Mouse (Mus musculus): ENCODE measurements around the gene Stxbp4. TPM values are rescaled to one million over a fixed set of nuclear protein-coding genes. Genes with fewer than 3 reads are reported as not detected.

The Stxbp4 gene
- polyA plus RNA-seq, 1 experiment from 2014 or later = 37.4 TPM

GRCm38 (mm10) chr11:90632480-90632879, 5.4 kb downstream of the Stxbp4 start:
- DNase-seq (ENCODE audit: low spot score) = no peak
- 94% methylated on average over 2 of the region's 2 CpGs for WGBS
- no peak overlapping the region for H3K4me3 ChIP-seq

GRCm38 (mm10) chr11:90627751-90628150, 10.1 kb downstream of the Stxbp4 start:
- 86% methylated on average over 1 of the region's 1 CpGs for WGBS
- Histone ChIP-seq H3K36me3 (peaks cover 17% of the 10 kb centered on the region), H3K27me3 (ENCODE audit: low read depth, poor library complexity, severe bottlenecking) (no peaks in the 10 kb centered on the region), H3K4me3 (no peak overlapping the region), H3K9me3 (replicated peaks) (no peaks in the 10 kb centered on the region), H3K4me1 (no peaks in the 10 kb centered on the region), H3K27ac (no peak overlapping the region)
- DNase-seq (ENCODE audit: low spot score) = no peak

More at GRCm38 (mm10) chr11:90632480-90632879, 5.4 kb downstream of the Stxbp4 start:
- Histone ChIP-seq H3K9me3 (replicated peaks) (no peaks in the 10 kb centered on the region), H3K27ac (no peak overlapping the region), H3K36me3 (peaks cover 23% of the 10 kb centered on the region), H3K27me3 (ENCODE audit: low read depth, poor library complexity, severe bottlenecking) (no peaks in the 10 kb centered on the region), H3K4me1 (peaks cover 10% of the 10 kb centered on the region)

- no peaks in the 10 kb centered on the region for H3K9me3 ChIP-seq (replicated peaks)
- H3K27me3 ChIP-seq (ENCODE audit: low read depth, poor library complexity, severe bottlenecking) = no peaks in the 10 kb centered on the region
- no peaks in the 10 kb centered on the region for H3K4me1 ChIP-seq
- H3K27ac ChIP-seq = no peak overlapping the region
- WGBS = 90% methylated on average over 1 of the region's 1 CpGs
- H3K36me3 ChIP-seq = peaks cover 29% of the 10 kb centered on the region
- no peak for DNase-seq (ENCODE audit: low spot score)
- H3K4me3 ChIP-seq = no peak overlapping the region
Measured at GRCm38 (mm10) chr11:90625174-90625573, 12.7 kb downstream of the Stxbp4 start.

- Histone ChIP-seq H3K4me3 (no peak overlapping the region), H3K27ac (no peak overlapping the region), H3K9me3 (replicated peaks) (no peaks in the 10 kb centered on the region), H3K27me3 (ENCODE audit: low read depth, poor library complexity, severe bottlenecking) (no peaks in the 10 kb centered on the region), H3K36me3 (peaks cover 31% of the 10 kb centered on the region), H3K4me1 (no peaks in the 10 kb centered on the region)
- WGBS = 68% methylated on average over 6 of the region's 6 CpGs
- no peak for DNase-seq (ENCODE audit: low spot score)
Measured at GRCm38 (mm10) chr11:90623477-90623876, 14.4 kb downstream of the Stxbp4 start.

- Histone ChIP-seq H3K4me3 (no peak overlapping the region), H3K36me3 (peaks cover 40% of the 10 kb centered on the region), H3K4me1 (no peaks in the 10 kb centered on the region), H3K27me3 (ENCODE audit: low read depth, poor library complexity, severe bottlenecking) (no peaks in the 10 kb centered on the region), H3K27ac (no peak overlapping the region), H3K9me3 (replicated peaks) (no peaks in the 10 kb centered on the region)
- DNase-seq (ENCODE audit: low spot score) = no peak
- WGBS = 95% methylated on average over 7 of the region's 7 CpGs
Measured at GRCm38 (mm10) chr11:90622500-90622899, 15.4 kb downstream of the Stxbp4 start.

- DNase-seq (ENCODE audit: low spot score) = no peak
- H3K27ac ChIP-seq = no peak overlapping the region
Measured at GRCm38 (mm10) chr11:90622044-90622443, 15.8 kb downstream of the Stxbp4 start.

GRCm38 (mm10) chr11:90616431-90616830, 21.5 kb downstream of the Stxbp4 start:
- no peaks in the 10 kb centered on the region for H3K27me3 ChIP-seq (ENCODE audit: low read depth, poor library complexity, severe bottlenecking)
- no peaks in the 10 kb centered on the region for H3K4me1 ChIP-seq
- no peaks in the 10 kb centered on the region for H3K9me3 ChIP-seq (replicated peaks)
- H3K4me3 ChIP-seq = no peak overlapping the region
- DNase-seq (ENCODE audit: low spot score) = no peak
- peaks cover 69% of the 10 kb centered on the region for H3K36me3 ChIP-seq
- no peak overlapping the region for H3K27ac ChIP-seq

More at GRCm38 (mm10) chr11:90622044-90622443, 15.8 kb downstream of the Stxbp4 start:
- peaks cover 41% of the 10 kb centered on the region for H3K36me3 ChIP-seq
- no peaks in the 10 kb centered on the region for H3K9me3 ChIP-seq (replicated peaks)
- 94% methylated on average over 12 of the region's 12 CpGs for WGBS
- no peak overlapping the region for H3K4me3 ChIP-seq
- no peaks in the 10 kb centered on the region for H3K4me1 ChIP-seq
- no peaks in the 10 kb centered on the region for H3K27me3 ChIP-seq (ENCODE audit: low read depth, poor library complexity, severe bottlenecking)

- Histone ChIP-seq H3K27ac (no peak overlapping the region), H3K27me3 (ENCODE audit: low read depth, poor library complexity, severe bottlenecking) (no peaks in the 10 kb centered on the region), H3K4me1 (no peaks in the 10 kb centered on the region), H3K4me3 (no peak overlapping the region), H3K9me3 (replicated peaks) (no peaks in the 10 kb centered on the region), H3K36me3 (peaks cover 67% of the 10 kb centered on the region)
- WGBS = 89% methylated on average over 6 of the region's 6 CpGs
- no peak for DNase-seq (ENCODE audit: low spot score)
Measured at GRCm38 (mm10) chr11:90614743-90615142, 23.1 kb downstream of the Stxbp4 start.

- no peak overlapping the region for H3K27ac ChIP-seq
Measured at GRCm38 (mm10) chr11:90612118-90612517, 25.8 kb downstream of the Stxbp4 start.

GRCm38 (mm10) chr11:90603066-90603465, 34.8 kb downstream of the Stxbp4 start:
- Histone ChIP-seq H3K4me3 (no peak overlapping the region), H3K27ac (no peak overlapping the region), H3K4me1 (no peaks in the 10 kb centered on the region), H3K9me3 (replicated peaks) (no peaks in the 10 kb centered on the region), H3K36me3 (peaks cover 85% of the 10 kb centered on the region), H3K27me3 (ENCODE audit: low read depth, poor library complexity, severe bottlenecking) (no peaks in the 10 kb centered on the region)
- 91% methylated on average over 2 of the region's 2 CpGs for WGBS
- DNase-seq (ENCODE audit: low spot score) = no peak

More at GRCm38 (mm10) chr11:90612118-90612517, 25.8 kb downstream of the Stxbp4 start:
- peaks cover 66% of the 10 kb centered on the region for H3K36me3 ChIP-seq
- no peaks in the 10 kb centered on the region for H3K4me1 ChIP-seq
- H3K4me3 ChIP-seq = no peak overlapping the region
- DNase-seq (ENCODE audit: low spot score) = no peak
- H3K27me3 ChIP-seq (ENCODE audit: low read depth, poor library complexity, severe bottlenecking) = no peaks in the 10 kb centered on the region
- no peaks in the 10 kb centered on the region for H3K9me3 ChIP-seq (replicated peaks)

- 89% methylated on average over 1 of the region's 1 CpGs for WGBS
- no peak for DNase-seq (ENCODE audit: low spot score)
- Histone ChIP-seq H3K36me3 (peaks cover 69% of the 10 kb centered on the region), H3K4me3 (no peak overlapping the region), H3K27me3 (ENCODE audit: low read depth, poor library complexity, severe bottlenecking) (no peaks in the 10 kb centered on the region), H3K27ac (no peak overlapping the region), H3K9me3 (replicated peaks) (no peaks in the 10 kb centered on the region), H3K4me1 (no peaks in the 10 kb centered on the region)
Measured at GRCm38 (mm10) chr11:90595826-90596225, 42.1 kb downstream of the Stxbp4 start.

GRCm38 (mm10) chr11:90590996-90591395, 46.9 kb downstream of the Stxbp4 start:
- H3K9me3 ChIP-seq (replicated peaks) = no peaks in the 10 kb centered on the region
- H3K36me3 ChIP-seq = peaks cover 71% of the 10 kb centered on the region
- no peak overlapping the region for H3K4me3 ChIP-seq
- no peak overlapping the region for H3K27ac ChIP-seq
- H3K4me1 ChIP-seq = no peaks in the 10 kb centered on the region
- no peaks in the 10 kb centered on the region for H3K27me3 ChIP-seq (ENCODE audit: low read depth, poor library complexity, severe bottlenecking)
- DNase-seq (ENCODE audit: low spot score) = no peak
- 97% methylated on average over 1 of the region's 1 CpGs for WGBS

GRCm38 (mm10) chr11:90586203-90586602, 51.7 kb downstream of the Stxbp4 start:
- 96% methylated on average over 8 of the region's 8 CpGs for WGBS
- peaks cover 49% of the 10 kb centered on the region for H3K36me3 ChIP-seq

GRCm38 (mm10) chr11:90585754-90586153, 52.1 kb downstream of the Stxbp4 start:
- H3K9me3 ChIP-seq (replicated peaks) = no peaks in the 10 kb centered on the region
- H3K4me3 ChIP-seq = no peak overlapping the region
- peaks cover 45% of the 10 kb centered on the region for H3K36me3 ChIP-seq
- WGBS = 92% methylated on average over 2 of the region's 2 CpGs
- H3K27ac ChIP-seq = no peak overlapping the region
- no peaks in the 10 kb centered on the region for H3K4me1 ChIP-seq
- H3K27me3 ChIP-seq (ENCODE audit: low read depth, poor library complexity, severe bottlenecking) = no peaks in the 10 kb centered on the region
- DNase-seq (ENCODE audit: low spot score) = no peak

More at GRCm38 (mm10) chr11:90586203-90586602, 51.7 kb downstream of the Stxbp4 start:
- no peak for DNase-seq (ENCODE audit: low spot score)
- Histone ChIP-seq H3K27ac (no peak overlapping the region), H3K9me3 (replicated peaks) (no peaks in the 10 kb centered on the region), H3K4me1 (no peaks in the 10 kb centered on the region), H3K4me3 (no peak overlapping the region), H3K27me3 (ENCODE audit: low read depth, poor library complexity, severe bottlenecking) (no peaks in the 10 kb centered on the region)
